Mouse (Mus musculus): Measurements from ENCODE around the gene Jph4.

Jph4 gene

GRCm38 (mm10) chr14:55118852-55119251 is 2.1 kb upstream of the Jph4 start:
- no peak for DNase-seq (ENCODE audit: low spot score in 2 of 2)

DNA sequence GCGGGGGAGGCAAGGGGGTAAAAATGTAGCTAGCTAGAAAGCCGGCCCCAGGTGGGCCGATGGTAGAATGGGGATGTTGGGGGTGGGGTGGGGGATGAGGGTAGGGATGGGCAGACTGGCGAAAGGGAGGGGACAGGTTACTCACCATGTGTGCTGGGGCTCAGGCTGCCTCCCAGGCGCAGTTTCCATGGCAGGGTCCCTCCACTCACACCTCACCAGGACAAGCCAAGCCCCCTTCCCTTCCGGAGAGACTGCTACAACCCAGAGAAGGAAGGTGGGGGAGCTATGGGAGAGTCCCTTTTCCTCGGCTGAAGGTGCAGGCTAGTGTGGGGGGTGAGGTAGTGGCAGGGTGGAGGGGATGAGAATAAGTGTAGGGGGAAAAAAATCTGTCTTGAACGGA is 889 bp downstream of the Jph4 start:
- no peak for DNase-seq (ENCODE audit: low spot score in 2 of 2)

GRCm38 (mm10) chr14:55114759-55115701 is 1.7 kb downstream of the Jph4 start:
- DNase-seq (ENCODE audit: low spot score in 2 of 2), result no peak

DNA sequence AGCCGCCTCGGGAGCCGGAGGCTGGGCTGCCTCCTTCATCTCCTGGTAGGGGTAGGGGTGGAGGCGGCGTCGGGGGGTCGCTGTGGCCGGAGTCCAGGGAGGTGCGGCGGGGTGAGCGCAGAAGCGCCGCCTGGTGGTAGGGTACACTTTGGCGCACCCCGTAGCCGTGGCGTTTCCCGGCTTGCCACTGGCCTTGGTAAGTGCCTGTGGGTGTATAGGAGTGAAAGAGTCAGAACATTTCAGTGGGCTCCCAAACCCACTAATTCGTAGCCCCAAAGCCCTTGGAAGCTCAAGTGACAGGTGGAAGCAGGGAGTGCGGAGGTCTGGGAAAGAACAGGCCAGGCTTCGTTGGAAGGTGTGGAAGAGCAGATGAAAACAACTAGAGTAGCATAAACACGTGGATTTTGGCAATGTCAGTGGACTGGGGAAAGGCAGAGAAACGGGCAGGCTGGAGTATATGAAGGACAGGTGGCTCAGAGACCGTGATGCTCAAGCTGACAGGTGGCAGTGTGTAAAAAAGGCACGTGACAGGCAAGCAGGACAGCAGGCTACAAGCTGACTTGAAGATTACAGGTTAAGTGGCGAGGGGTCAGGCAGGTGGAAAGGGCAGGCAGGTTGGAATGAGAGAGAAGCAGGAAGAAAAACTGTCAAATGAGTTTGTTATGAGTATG is 2.6 kb downstream of the Jph4 start:
- DNase-seq (ENCODE audit: low spot score in 2 of 2), result no peak

DNA sequence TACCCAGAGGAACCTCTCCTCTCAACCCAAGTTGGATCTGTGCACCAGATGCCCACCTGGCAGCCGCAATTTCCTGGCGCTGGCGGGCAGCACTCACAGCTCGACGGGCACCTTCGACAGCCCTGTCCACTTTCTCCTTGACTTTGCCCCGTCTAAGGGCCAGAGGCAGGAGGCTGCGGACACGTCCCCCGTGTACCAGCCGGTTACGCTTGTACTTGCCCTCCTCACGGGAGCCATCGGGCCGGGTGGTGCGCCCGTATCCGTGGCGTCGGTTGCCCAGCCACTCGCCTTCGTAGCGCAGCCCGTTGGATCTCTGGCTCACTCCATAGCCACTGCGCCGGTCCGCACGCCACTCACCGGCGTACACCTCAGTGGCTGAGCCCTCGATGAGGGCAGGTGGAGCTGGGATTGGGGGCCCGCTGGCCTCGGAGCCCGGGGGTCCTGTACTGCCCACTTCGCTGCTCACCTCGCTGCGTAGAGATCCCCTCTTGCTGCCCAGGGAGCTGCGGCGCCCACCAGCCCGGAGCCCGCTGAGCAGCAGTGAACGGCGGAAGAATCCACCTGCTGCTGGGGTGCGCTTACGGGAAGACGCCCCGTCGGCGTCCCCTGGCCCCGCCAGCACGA is 3.3 kb downstream of the Jph4 start:
- no peak for DNase-seq (ENCODE audit: low spot score in 2 of 2)

DNA sequence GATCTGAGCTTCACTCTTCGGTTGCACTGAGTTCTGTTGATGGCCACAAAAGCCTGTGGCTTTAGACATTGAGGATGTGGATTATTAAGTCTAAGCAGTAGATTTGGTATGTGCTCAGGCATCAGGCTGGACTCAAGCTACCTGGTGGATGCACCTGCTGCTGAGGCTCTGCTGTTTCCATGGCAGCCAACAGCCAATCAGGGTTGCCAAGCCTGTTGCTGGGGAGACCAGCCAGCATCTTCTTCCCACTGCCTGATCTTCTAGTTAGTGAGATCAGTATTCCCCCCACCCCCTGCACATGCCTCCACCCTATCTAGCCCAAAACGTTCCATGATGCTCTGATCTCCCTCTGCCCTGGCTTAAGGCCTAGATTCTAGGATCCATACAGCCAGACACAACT is 5.0 kb downstream of the Jph4 start:
- DNase-seq (ENCODE audit: low spot score in 2 of 2), result no peak

GRCm38 (mm10) chr14:55110076-55110475 is 6.7 kb downstream of the Jph4 start:
- no peak for DNase-seq (ENCODE audit: low spot score in 2 of 2)

DNA sequence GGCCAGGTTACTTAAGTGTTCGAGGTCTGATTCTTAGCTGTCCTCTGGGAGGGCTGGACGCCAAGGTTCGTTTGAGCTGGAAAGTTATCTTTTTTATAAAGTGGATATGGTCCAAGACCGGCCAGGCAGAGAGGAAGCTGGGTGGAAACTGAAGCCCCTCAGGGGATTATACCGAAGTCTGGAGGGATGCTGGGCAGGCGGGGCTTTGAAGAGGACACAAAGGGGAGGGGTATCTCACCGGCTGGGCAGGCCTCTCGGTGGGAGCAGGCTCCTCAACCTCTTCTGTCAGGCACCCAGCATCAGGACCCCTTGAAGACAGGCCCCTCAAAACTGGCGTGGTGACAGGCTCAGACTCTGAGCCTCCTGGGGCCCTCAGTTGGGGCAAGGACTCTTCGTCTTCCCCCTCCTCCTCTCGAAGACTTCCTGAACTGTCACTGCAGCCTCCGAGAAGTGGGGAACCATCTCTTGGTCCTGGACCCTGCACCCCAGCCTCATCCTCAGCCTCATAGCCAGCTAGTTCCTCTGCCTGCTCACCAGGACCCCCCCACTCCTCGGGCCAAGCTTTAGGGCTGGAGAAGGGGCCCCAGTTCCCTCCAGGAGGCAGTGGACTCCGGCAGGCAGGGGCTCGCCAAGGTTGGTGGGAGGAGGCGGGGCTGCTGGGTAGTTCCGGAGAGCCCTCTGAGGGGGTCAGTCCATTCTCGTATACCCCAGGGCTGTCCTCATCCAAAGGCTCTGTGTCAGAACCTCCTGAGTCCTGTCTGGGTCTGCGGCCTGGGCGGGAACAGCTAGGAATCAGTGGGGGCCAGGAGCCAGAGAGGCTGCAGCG is 7.5 kb downstream of the Jph4 start:
- DNase-seq (ENCODE audit: low spot score in 2 of 2), result no peak

GRCm38 (mm10) chr14:55108202-55108870 is 8.4 kb downstream of the Jph4 start:
- DNase-seq (ENCODE audit: low spot score in 2 of 2), result peak; percentile 82 to 90

DNA sequence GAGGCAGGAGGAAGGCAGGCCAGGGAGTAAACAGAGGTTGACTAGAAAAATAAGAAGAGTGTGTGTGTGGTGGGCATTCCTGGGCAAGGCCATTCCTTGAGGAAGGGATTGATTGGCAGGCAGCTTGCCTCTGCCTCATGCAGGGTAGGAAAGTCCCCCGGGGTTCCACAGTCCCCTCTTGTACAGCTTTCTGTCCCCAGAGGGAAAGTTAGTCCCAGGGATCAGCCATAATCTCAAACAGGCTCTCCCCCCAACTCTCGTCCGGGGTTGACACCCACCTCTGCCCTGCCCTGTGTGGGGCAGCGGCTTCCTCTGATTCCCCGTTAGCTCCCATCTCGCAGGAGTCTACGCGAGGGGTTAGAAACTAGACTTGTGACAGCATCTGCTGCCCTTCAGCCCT is 9.7 kb downstream of the Jph4 start:
- DNase-seq (ENCODE audit: low spot score in 2 of 2), result no peak

- peak; percentile 82 to 84 for DNase-seq (ENCODE audit: low spot score in 2 of 2)
Observed at GRCm38 (mm10) chr14:55105836-55106809, 10.6 kb downstream of the Jph4 start, which contains the start of gene Ap1g2. Gene Ap1g2, minus strand, starts transcription at chr14:55106593.

- DNase-seq (ENCODE audit: low spot score in 2 of 2), result no peak
Observed at GRCm38 (mm10) chr14:55105386-55105785, 11.3 kb downstream of the Jph4 start.

- DNase-seq (ENCODE audit: low spot score in 2 of 2), result no peak
Observed at GRCm38 (mm10) chr14:55104365-55104764, 12.4 kb downstream of the Jph4 start.

- no peak for DNase-seq (ENCODE audit: low spot score in 2 of 2)
Observed at GRCm38 (mm10) chr14:55102253-55102785, 14.4 kb downstream of the Jph4 start.

- DNase-seq (ENCODE audit: low spot score in 2 of 2), result no peak
Observed at GRCm38 (mm10) chr14:55101592-55101991, 15.1 kb downstream of the Jph4 start.

DNA sequence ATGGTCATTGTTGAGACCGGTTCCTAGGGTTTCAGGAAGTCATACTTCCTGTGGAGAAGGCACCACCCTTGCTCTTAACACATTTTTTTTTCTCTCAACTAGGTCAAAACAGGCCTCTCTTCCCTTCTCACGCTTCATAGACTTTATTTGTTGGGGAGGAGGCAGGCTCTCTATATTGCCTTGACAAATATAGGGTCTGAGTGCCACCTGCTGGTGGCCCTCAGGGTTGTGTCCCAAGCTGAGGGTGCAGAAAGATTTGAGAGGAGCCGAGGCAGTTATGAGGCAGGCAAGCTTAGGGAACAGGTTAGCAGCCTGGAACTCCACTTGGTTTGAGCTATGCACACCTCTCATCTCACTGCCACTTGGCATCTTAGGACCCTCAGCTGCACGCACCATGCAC is 18.7 kb downstream of the Jph4 start:
- DNase-seq (ENCODE audit: low spot score in 2 of 2), result no peak

DNA sequence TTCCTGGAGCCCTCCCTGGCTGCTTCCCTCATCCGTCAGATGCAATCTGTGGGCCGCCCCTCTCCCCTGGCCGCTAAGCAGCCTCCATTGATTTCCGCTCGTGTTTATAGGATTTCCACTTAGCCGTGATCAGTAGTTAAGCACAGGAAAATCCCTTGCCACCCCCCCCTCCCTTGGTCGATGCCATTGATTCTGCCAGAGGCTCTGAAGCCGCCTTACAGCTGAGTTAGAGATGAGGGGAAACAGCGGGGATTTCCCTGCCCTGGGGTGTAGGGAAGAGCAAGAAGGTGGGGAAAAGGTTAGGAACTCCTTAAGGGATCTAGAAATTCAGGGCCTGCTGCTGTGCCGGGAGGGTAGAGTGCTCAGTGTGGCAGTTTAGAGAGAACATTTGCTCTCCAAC is 19.1 kb downstream of the Jph4 start:
- DNase-seq (ENCODE audit: low spot score in 2 of 2), result no peak

- no peak for DNase-seq (ENCODE audit: low spot score in 2 of 2)
Observed at GRCm38 (mm10) chr14:55096573-55097087, 20.1 kb downstream of the Jph4 start.

- DNase-seq (ENCODE audit: low spot score in 2 of 2), result no peak
Observed at GRCm38 (mm10) chr14:55095671-55096070, 21.1 kb downstream of the Jph4 start.

All from right cerebral cortex, postnatal 36 days (tissue).